ENCODE assay signal across 8 mouse cellular contexts in genomic region chr19:29253728-29254127, GRCm38 (mm10). TPM values are rescaled to one million over a fixed set of nuclear protein-coding genes. Genes with fewer than 3 reads are reported as not detected.
DNase-seq lines count a peak whose midpoint lies in the region; ATAC-seq lines count a peak whose summit lies in the region.

No protein-coding gene starts in this region.

- H3K27ac ChIP-seq in heart, embryonic 14.5 days (replicated peaks in 1 of 2; ENCODE audit: control insufficient read depth in 1 of 2, insufficient read depth in 1 of 2, low read depth in 2 of 2, low read length in 2 of 2): no peak overlapping the region
- H3K27ac ChIP-seq in liver, embryonic 12.5 days: peak overlapping the region; percentile 100

- peaks cover 0 to 30% of the 10 kb centered on the region in 2 experiments; a peak in 3 of 4 replicates for H3K4me1 ChIP-seq in heart, embryonic 14.5 days (ENCODE audit: control insufficient read depth in 2 of 2, insufficient read depth in 2 of 2, low read length in 2 of 2)
- H3K4me1 ChIP-seq in liver, embryonic 12.5 days: peaks cover 45% of the 10 kb centered on the region

- peak overlapping the region; percentile 39; the same call in 1 of the 2 replicates for H3K9ac ChIP-seq in heart, embryonic 14.5 days (ENCODE audit: low read length)
- H3K9ac ChIP-seq in liver, embryonic 12.5 days: peak overlapping the region; percentile 100

- H3K4me2 ChIP-seq in heart, embryonic 14.5 days (ENCODE audit: low read length): peak overlapping the region; percentile 86
- peak overlapping the region; percentile 74 for H3K4me2 ChIP-seq in liver, embryonic 12.5 days

- peak; percentile 77 to 81 for DNase-seq in CD8-positive naive resting alpha-beta T cell, adult 2 months (ENCODE audit: low read depth in 2 of 2, low spot score in 2 of 2)
- peak; percentile 85 for DNase-seq in c-Kit-positive CD71-negative TER-119-negative erythroid progenitor cells, embryonic 14.5 days (ENCODE audit: low read depth)
- peak; percentile 69 for DNase-seq in fibroblast of lung, adult 2 months (ENCODE audit: low read depth)
- DNase-seq in kidney, postnatal 10 days: peak; percentile 91
- peak; percentile 92 for DNase-seq in naive thymus-derived CD4-positive, alpha-beta T cell, adult 2 months (ENCODE audit: low read depth)
- DNase-seq in splenic B cell, adult 2 months (ENCODE audit: low read depth, low spot score): peak; percentile 91

- H3K27me3 ChIP-seq in heart, embryonic 14.5 days (ENCODE audit: control insufficient read depth, insufficient read depth, low read length): no peaks in the 10 kb centered on the region
- no peaks in the 10 kb centered on the region for H3K27me3 ChIP-seq in liver, embryonic 12.5 days (replicated peaks)
- H3K27me3 ChIP-seq in splenic B cell, adult 2 months (ENCODE audit: control insufficient read depth, insufficient read depth, low read length, poor library complexity, severe bottlenecking): peaks cover 1% of the 10 kb centered on the region; the same call in 1 of the 2 replicates

- no peaks in the 10 kb centered on the region for H3K36me3 ChIP-seq in heart, embryonic 14.5 days (ENCODE audit: control insufficient read depth, insufficient read depth, low read length)
- H3K36me3 ChIP-seq in liver, embryonic 12.5 days: peaks cover 33% of the 10 kb centered on the region
- 0 out of 2 replicates have a peak, but pooled peaks cover 2% of the 10 kb centered on the region for H3K36me3 ChIP-seq in splenic B cell, adult 2 months (ENCODE audit: control insufficient read depth, insufficient read depth, low read length, poor library complexity, severe bottlenecking)

- ATAC-seq in heart, embryonic 14.5 days (ENCODE audit: insufficient number of reproducible peaks, insufficient read depth, low FRiP score, low read depth): 0 out of 2 replicates have a peak, but pooled peaks have one; percentile 41
- peak; percentile 60 for ATAC-seq in liver, embryonic 12.5 days

- 2% methylated on average over 9 of the region's 9 CpGs for WGBS in heart, embryonic 14.5 days
- 1% methylated on average over 9 of the region's 9 CpGs for WGBS in liver, embryonic 12.5 days (ENCODE audit: insufficient replicate concordance)

- H3K4me3 ChIP-seq in heart, embryonic 14.5 days (ENCODE audit: control insufficient read depth in 1 of 2, insufficient read depth in 1 of 2, low read depth in 1 of 2, low read length in 2 of 2): peak overlapping the region; percentile 33 to 95
- peak overlapping the region; percentile 99 for H3K4me3 ChIP-seq in liver, embryonic 12.5 days

- no peaks in the 10 kb centered on the region for H3K9me3 ChIP-seq in heart, embryonic 14.5 days (ENCODE audit: control insufficient read depth, low read length)
- H3K9me3 ChIP-seq in liver, embryonic 12.5 days (replicated peaks): no peaks in the 10 kb centered on the region

RNA-seq across cellular contexts. Expression of gene Jak2, which starts 2.1 kb away (rescaled TPM):
- polyA plus RNA-seq in heart, embryonic 14.5 days (2014; fragmentation: Nextera tagmentation; extraction: Ambion mirVana): 11.1 and 11.5 TPM in 2 replicates
- 21.1 and 22.4 TPM in 2 replicates for polyA plus RNA-seq in liver, embryonic 12.5 days (2016; fragmentation: Nextera tagmentation; extraction: Ambion mirVana)
